Mouse (Mus musculus) midbrain, embryonic 12.5 days (tissue): ENCODE measurements around the gene Marveld2. TPM values are rescaled to one million over a fixed set of nuclear protein-coding genes. Genes with fewer than 3 reads are reported as not detected.

Experiments
- ATAC-seq: fragments of 200-750 bp; cut with Nextera tagmentation; 2 replicates; pipeline ENCODE4 v1.8.0; 2017; ENCODE audit warnings: low read depth, moderate TSS enrichment, moderate library complexity; ENCODE audit not compliant: low FRiP score
- H3K27ac ChIP-seq: fragments of 300-500 bp; sonication (generic); replicated peaks from 2 replicates; pipeline ENCODE4 v1.5.1; 2016; ENCODE audit warnings: mild to moderate bottlenecking
- H3K27me3 ChIP-seq: fragments of 300-500 bp; sonication (generic); 2 replicates; pipeline ENCODE4 v1.6.1; 2016; ENCODE audit warnings: mild to moderate bottlenecking
- H3K36me3 ChIP-seq: fragments of 300-500 bp; sonication (generic); 2 replicates; pipeline ENCODE4 v1.6.1; 2016
- H3K4me1 ChIP-seq: fragments of 300-500 bp; sonication (generic); 2 replicates; pipeline ENCODE4 v1.6.1; 2016
- H3K4me2 ChIP-seq: fragments of 300-500 bp; sonication (generic); replicated peaks from 2 replicates; pipeline ENCODE4 v1.6.1; 2016; ENCODE audit warnings: mild to moderate bottlenecking, moderate library complexity
- H3K4me3 ChIP-seq: fragments of 300-500 bp; sonication (generic); 2 replicates; pipeline ENCODE4 v1.5.1; 2016; ENCODE audit warnings: mild to moderate bottlenecking
- H3K9ac ChIP-seq: fragments of 300-500 bp; sonication (generic); replicated peaks from 2 replicates; pipeline ENCODE4 v1.6.1; 2016; ENCODE audit warnings: mild to moderate bottlenecking, moderate library complexity
- H3K9me3 ChIP-seq: fragments of 300-500 bp; sonication (generic); 2 replicates; pipeline ENCODE4 v1.6.1; 2016; ENCODE audit warnings: mild to moderate bottlenecking
- WGBS: fragments of 180-500 bp; shearing (Covaris S2); methylation state at CpG from one replicate; pipeline ENCODE4 v1.1.7; 2016; 5-methylcytosine and 5-hydroxymethylcytosine counted together
- polyA plus RNA-seq: library from polyadenylated mRNA; unstranded; fragments of >200 nt; fragmentation: Nextera tagmentation; extraction: Ambion mirVana; gene quantifications from 2 replicates; pipeline ENCODE4 v1.2.1, GENCODE M21; 2016

Marveld2 gene
- polyA plus RNA-seq, 1 experiment from 2014 or later = 2.0 TPM

GRCm38 (mm10) chr13:100612903-100613302 is 3.9 kb downstream of the Marveld2 start:
- Histone ChIP-seq H3K27me3 (peaks cover 21% of the 10 kb centered on the region), H3K27ac (no peak overlapping the region), H3K36me3 (peaks cover 5% of the 10 kb centered on the region), H3K4me3 (no peak overlapping the region), H3K9me3 (peaks cover 1% of the 10 kb centered on the region; the same call in 1 of the 2 replicates), H3K4me1 (peaks cover 7% of the 10 kb centered on the region), H3K9ac (no peak overlapping the region), H3K4me2 (no peak overlapping the region)
- no peak for ATAC-seq
- WGBS = 60% methylated on average over 2 of the region's 2 CpGs

GRCm38 (mm10) chr13:100612251-100612650 is 4.5 kb downstream of the Marveld2 start:
- Histone ChIP-seq H3K9ac (no peak overlapping the region), H3K27ac (no peak overlapping the region), H3K4me1 (peaks cover 7% of the 10 kb centered on the region), H3K4me3 (no peak overlapping the region), H3K4me2 (no peak overlapping the region), H3K36me3 (no peaks in the 10 kb centered on the region; the same call in 1 of the 2 replicates), H3K9me3 (peaks cover 5% of the 10 kb centered on the region; the same call in 1 of the 2 replicates), H3K27me3 (peaks cover 15% of the 10 kb centered on the region)
- 94% methylated on average over 10 of the region's 10 CpGs for WGBS
- ATAC-seq = no peak

- no peak overlapping the region for H3K4me3 ChIP-seq
- peaks cover 5% of the 10 kb centered on the region; the same call in 1 of the 2 replicates for H3K9me3 ChIP-seq
- peaks cover 8% of the 10 kb centered on the region; the same call in 1 of the 2 replicates for H3K27me3 ChIP-seq
- no peak overlapping the region for H3K9ac ChIP-seq
- no peak for ATAC-seq
- H3K4me1 ChIP-seq = peaks cover 2% of the 10 kb centered on the region; the same call in 1 of the 2 replicates
- no peaks in the 10 kb centered on the region for H3K36me3 ChIP-seq
- H3K27ac ChIP-seq = no peak overlapping the region
- H3K4me2 ChIP-seq = no peak overlapping the region
- 93% methylated on average over 13 of the region's 13 CpGs for WGBS
Measured at GRCm38 (mm10) chr13:100611266-100611665, 5.5 kb downstream of the Marveld2 start.

- H3K9ac ChIP-seq = no peak overlapping the region
- no peak overlapping the region for H3K27ac ChIP-seq
- 82% methylated on average over 8 of the region's 8 CpGs for WGBS
- no peaks in the 10 kb centered on the region for H3K36me3 ChIP-seq
- no peak for ATAC-seq
- H3K4me2 ChIP-seq = no peak overlapping the region
- no peaks in the 10 kb centered on the region for H3K27me3 ChIP-seq
- H3K9me3 ChIP-seq = peaks cover 5% of the 10 kb centered on the region; the same call in 1 of the 2 replicates
- H3K4me3 ChIP-seq = no peak overlapping the region
- no peaks in the 10 kb centered on the region for H3K4me1 ChIP-seq
Measured at GRCm38 (mm10) chr13:100607756-100608155, 9.0 kb downstream of the Marveld2 start.

GRCm38 (mm10) chr13:100605845-100606244 is 10.9 kb downstream of the Marveld2 start:
- H3K27ac ChIP-seq = no peak overlapping the region
- ATAC-seq = no peak
- no peak overlapping the region for H3K9ac ChIP-seq
- no peaks in the 10 kb centered on the region for H3K36me3 ChIP-seq
- H3K9me3 ChIP-seq = peaks cover 5% of the 10 kb centered on the region; the same call in 1 of the 2 replicates
- no peak overlapping the region for H3K4me3 ChIP-seq
- H3K4me2 ChIP-seq = no peak overlapping the region
- WGBS = 90% methylated on average over 1 of the region's 1 CpGs
- H3K4me1 ChIP-seq = peaks cover 6% of the 10 kb centered on the region; the same call in 1 of the 2 replicates
- no peaks in the 10 kb centered on the region for H3K27me3 ChIP-seq

GRCm38 (mm10) chr13:100603738-100604095 is 13.1 kb downstream of the Marveld2 start:
- Histone ChIP-seq H3K27me3 (no peaks in the 10 kb centered on the region), H3K4me2 (no peak overlapping the region), H3K27ac (no peak overlapping the region), H3K36me3 (no peaks in the 10 kb centered on the region), H3K9ac (no peak overlapping the region), H3K4me3 (no peak overlapping the region), H3K9me3 (peaks cover 5% of the 10 kb centered on the region; the same call in 1 of the 2 replicates), H3K4me1 (peaks cover 6% of the 10 kb centered on the region; the same call in 1 of the 2 replicates)
- WGBS = 88% methylated on average over 11 of the region's 11 CpGs
- no peak for ATAC-seq

GRCm38 (mm10) chr13:100603031-100603737 is 13.6 kb downstream of the Marveld2 start:
- H3K9me3 ChIP-seq = peaks cover 5% of the 10 kb centered on the region; the same call in 1 of the 2 replicates
- no peak overlapping the region for H3K9ac ChIP-seq
- no peak overlapping the region for H3K4me3 ChIP-seq
- no peaks in the 10 kb centered on the region for H3K36me3 ChIP-seq
- H3K27ac ChIP-seq = no peak overlapping the region
- peaks cover 6% of the 10 kb centered on the region; the same call in 1 of the 2 replicates for H3K4me1 ChIP-seq
- H3K27me3 ChIP-seq = no peaks in the 10 kb centered on the region
- no peak overlapping the region for H3K4me2 ChIP-seq
- WGBS = 88% methylated on average over 10 of the region's 10 CpGs
- ATAC-seq = no peak

- WGBS = 60% methylated on average over 5 of the region's 5 CpGs
- no peak for ATAC-seq
- H3K27me3 ChIP-seq = no peaks in the 10 kb centered on the region
Measured at GRCm38 (mm10) chr13:100602239-100602902, 14.4 kb downstream of the Marveld2 start.

GRCm38 (mm10) chr13:100601034-100601433 is 15.7 kb downstream of the Marveld2 start:
- Histone ChIP-seq H3K27me3 (no peaks in the 10 kb centered on the region), H3K4me2 (no peak overlapping the region), H3K36me3 (no peaks in the 10 kb centered on the region), H3K27ac (no peak overlapping the region), H3K4me3 (no peak overlapping the region), H3K9me3 (no peaks in the 10 kb centered on the region), H3K4me1 (peaks cover 6% of the 10 kb centered on the region; the same call in 1 of the 2 replicates), H3K9ac (no peak overlapping the region)
- ATAC-seq = no peak
- WGBS = 68% methylated on average over 8 of the region's 8 CpGs

More at GRCm38 (mm10) chr13:100602239-100602902, 14.4 kb downstream of the Marveld2 start:
- H3K36me3 ChIP-seq = no peaks in the 10 kb centered on the region
- no peak overlapping the region for H3K9ac ChIP-seq
- no peaks in the 10 kb centered on the region for H3K9me3 ChIP-seq
- peaks cover 6% of the 10 kb centered on the region; the same call in 1 of the 2 replicates for H3K4me1 ChIP-seq
- no peak overlapping the region for H3K4me2 ChIP-seq
- H3K27ac ChIP-seq = no peak overlapping the region
- H3K4me3 ChIP-seq = no peak overlapping the region

GRCm38 (mm10) chr13:100600317-100600716 is 16.5 kb downstream of the Marveld2 start:
- no peaks in the 10 kb centered on the region for H3K36me3 ChIP-seq
- WGBS = 80% methylated on average over 12 of the region's 12 CpGs
- ATAC-seq = no peak

GRCm38 (mm10) chr13:100597284-100597683 is 19.5 kb downstream of the Marveld2 start:
- Histone ChIP-seq H3K27me3 (no peaks in the 10 kb centered on the region), H3K9ac (no peak overlapping the region), H3K4me3 (no peak overlapping the region), H3K4me2 (no peak overlapping the region), H3K36me3 (no peaks in the 10 kb centered on the region), H3K4me1 (peaks cover 2% of the 10 kb centered on the region; the same call in 1 of the 2 replicates), H3K27ac (no peak overlapping the region), H3K9me3 (no peaks in the 10 kb centered on the region)
- WGBS = 90% methylated on average over 9 of the region's 9 CpGs
- no peak for ATAC-seq

More at GRCm38 (mm10) chr13:100600317-100600716, 16.5 kb downstream of the Marveld2 start:
- H3K9me3 ChIP-seq = no peaks in the 10 kb centered on the region
- no peaks in the 10 kb centered on the region for H3K27me3 ChIP-seq
- H3K9ac ChIP-seq = no peak overlapping the region
- no peak overlapping the region for H3K4me3 ChIP-seq
- peaks cover 6% of the 10 kb centered on the region; the same call in 1 of the 2 replicates for H3K4me1 ChIP-seq
- no peak overlapping the region for H3K27ac ChIP-seq
- H3K4me2 ChIP-seq = no peak overlapping the region

GRCm38 (mm10) chr13:100595552-100595885 is 21.3 kb downstream of the Marveld2 start:
- ATAC-seq = no peak
- H3K27me3 ChIP-seq = no peaks in the 10 kb centered on the region
- no peaks in the 10 kb centered on the region for H3K4me1 ChIP-seq
- no peaks in the 10 kb centered on the region for H3K36me3 ChIP-seq
- H3K9me3 ChIP-seq = no peaks in the 10 kb centered on the region
- no peak overlapping the region for H3K9ac ChIP-seq
- WGBS = 90% methylated on average over 3 of the region's 3 CpGs
- H3K4me2 ChIP-seq = no peak overlapping the region
- H3K4me3 ChIP-seq = no peak overlapping the region
- H3K27ac ChIP-seq = no peak overlapping the region
